Mouse (Mus musculus): ENCODE results near the gene Slc25a27. TPM values are rescaled to one million over a fixed set of nuclear protein-coding genes. Genes with fewer than 3 reads are reported as not detected.

Gene Slc25a27
- polyA plus RNA-seq, 1 experiment from 2014 or later, result 5.9 TPM

GRCm38 (mm10) chr17:43667290-43667843 is 353 bp upstream of the Slc25a27 start, which contains the start of gene Cyp39a1:
Gene Cyp39a1 (plus strand): TSS chr17:43667425.
- peaks cover 2% of the 10 kb centered on the region; the same call in 1 of the 2 replicates for H3K4me1 ChIP-seq (replicated peaks; ENCODE audit: control insufficient read depth, insufficient read depth)
- H3K9ac ChIP-seq (ENCODE audit: low read length), result peak within 1 kb of the TSS; percentile 72
- DNase-seq (ENCODE audit: low spot score) (no peak), ATAC-seq (ENCODE audit: low FRiP score, low TSS enrichment) (no peak)
- WGBS, result 0% methylated on average over 17 of the region's 17 CpGs
- H3K27me3 ChIP-seq (ENCODE audit: control insufficient read depth, insufficient read depth, low read length), result no peaks in the 10 kb centered on the region
- TF ChIP-seq EP300 (optimal IDR thresholded peaks at IDR 0.05), result no peak
- no peak for TF ChIP-seq CTCF (IDR thresholded peaks at IDR 0.05; ENCODE audit: low read depth)
- H3K4me2 ChIP-seq (replicated peaks; ENCODE audit: low read depth), result peak within 1 kb of the TSS; percentile 95
- H3K27ac ChIP-seq (replicated peaks), result peak within 1 kb of the TSS; percentile 58; the same call in 1 of the 2 replicates
- H3K9me3 ChIP-seq (ENCODE audit: control insufficient read depth, low read length), result no peaks in the 10 kb centered on the region
- H3K36me3 ChIP-seq (ENCODE audit: control insufficient read depth, insufficient read depth, low read length), result no peaks in the 10 kb centered on the region
- H3K4me3 ChIP-seq (ENCODE audit: low read depth, low read length), result peak within 1 kb of the TSS; percentile 79

GRCm38 (mm10) chr17:43651314-43652046 is 15.5 kb downstream of the Slc25a27 start:
- no peak overlapping the region for H3K27ac ChIP-seq (replicated peaks)
- no peak for DNase-seq (ENCODE audit: low spot score)
- no peaks in the 10 kb centered on the region for H3K27me3 ChIP-seq (ENCODE audit: control insufficient read depth, insufficient read depth, low read length)
- TF ChIP-seq EP300 (optimal IDR thresholded peaks at IDR 0.05), result no peak
- TF ChIP-seq CTCF (IDR thresholded peaks at IDR 0.05; ENCODE audit: low read depth), result peak; percentile 28; the same call in 1 of the 2 replicates
- no peaks in the 10 kb centered on the region for H3K4me1 ChIP-seq (replicated peaks; ENCODE audit: control insufficient read depth, insufficient read depth)
- no peak overlapping the region for H3K4me3 ChIP-seq (ENCODE audit: low read depth, low read length)
- no peaks in the 10 kb centered on the region for H3K36me3 ChIP-seq (ENCODE audit: control insufficient read depth, insufficient read depth, low read length)
- peak; percentile 61; the same call in 1 of the 2 replicates for ATAC-seq (ENCODE audit: low FRiP score, low TSS enrichment)
- no peak overlapping the region for H3K4me2 ChIP-seq (replicated peaks; ENCODE audit: low read depth)
- no peaks in the 10 kb centered on the region for H3K9me3 ChIP-seq (ENCODE audit: control insufficient read depth, low read length)
- WGBS, result 73% methylated on average over 14 of the region's 14 CpGs
- no peak overlapping the region for H3K9ac ChIP-seq (ENCODE audit: low read length)

- 80% methylated on average over 10 of the region's 10 CpGs for WGBS
- DNase-seq (ENCODE audit: low spot score), result no peak
- H3K4me1 ChIP-seq (replicated peaks; ENCODE audit: control insufficient read depth, insufficient read depth), result no peaks in the 10 kb centered on the region
Observed at GRCm38 (mm10) chr17:43649641-43650436, 17.2 kb downstream of the Slc25a27 start.

GRCm38 (mm10) chr17:43646925-43647324 is 20.1 kb downstream of the Slc25a27 start:
- no peaks in the 10 kb centered on the region for H3K27me3 ChIP-seq (ENCODE audit: control insufficient read depth, insufficient read depth, low read length)
- H3K9ac ChIP-seq (ENCODE audit: low read length), result no peak overlapping the region
- 58% methylated on average over 5 of the region's 5 CpGs for WGBS
- no peak for DNase-seq (ENCODE audit: low spot score)
- TF ChIP-seq EP300 (optimal IDR thresholded peaks at IDR 0.05) (no peak), CTCF (IDR thresholded peaks at IDR 0.05; ENCODE audit: low read depth) (no peak)
- H3K4me2 ChIP-seq (replicated peaks; ENCODE audit: low read depth), result no peak overlapping the region
- no peaks in the 10 kb centered on the region for H3K4me1 ChIP-seq (replicated peaks; ENCODE audit: control insufficient read depth, insufficient read depth)
- no peaks in the 10 kb centered on the region for H3K36me3 ChIP-seq (ENCODE audit: control insufficient read depth, insufficient read depth, low read length)
- no peaks in the 10 kb centered on the region for H3K9me3 ChIP-seq (ENCODE audit: control insufficient read depth, low read length)
- H3K27ac ChIP-seq (replicated peaks), result no peak overlapping the region
- no peak overlapping the region for H3K4me3 ChIP-seq (ENCODE audit: low read depth, low read length)
- ATAC-seq (ENCODE audit: low FRiP score, low TSS enrichment), result no peak

More at GRCm38 (mm10) chr17:43649641-43650436, 17.2 kb downstream of the Slc25a27 start:
- TF ChIP-seq CTCF (IDR thresholded peaks at IDR 0.05; ENCODE audit: low read depth), result peak; percentile 63
- no peak for TF ChIP-seq EP300 (optimal IDR thresholded peaks at IDR 0.05)
- no peak for ATAC-seq (ENCODE audit: low FRiP score, low TSS enrichment)
- Histone ChIP-seq H3K27me3 (ENCODE audit: control insufficient read depth, insufficient read depth, low read length) (no peaks in the 10 kb centered on the region), H3K9me3 (ENCODE audit: control insufficient read depth, low read length) (no peaks in the 10 kb centered on the region), H3K36me3 (ENCODE audit: control insufficient read depth, insufficient read depth, low read length) (no peaks in the 10 kb centered on the region), H3K4me3 (ENCODE audit: low read depth, low read length) (no peak overlapping the region), H3K9ac (ENCODE audit: low read length) (no peak overlapping the region), H3K4me2 (replicated peaks; ENCODE audit: low read depth) (no peak overlapping the region), H3K27ac (replicated peaks) (no peak overlapping the region)

- H3K27ac ChIP-seq (replicated peaks), result no peak overlapping the region
Observed at GRCm38 (mm10) chr17:43645136-43645535, 21.9 kb downstream of the Slc25a27 start.

More at GRCm38 (mm10) chr17:43645136-43645535, 21.9 kb downstream of the Slc25a27 start:
- no peaks in the 10 kb centered on the region for H3K9me3 ChIP-seq (ENCODE audit: control insufficient read depth, low read length)
- TF ChIP-seq CTCF (IDR thresholded peaks at IDR 0.05; ENCODE audit: low read depth) (no peak), EP300 (optimal IDR thresholded peaks at IDR 0.05) (no peak)
- H3K4me2 ChIP-seq (replicated peaks; ENCODE audit: low read depth), result no peak overlapping the region
- H3K4me1 ChIP-seq (replicated peaks; ENCODE audit: control insufficient read depth, insufficient read depth), result no peaks in the 10 kb centered on the region
- ATAC-seq (ENCODE audit: low FRiP score, low TSS enrichment), result no peak
- H3K36me3 ChIP-seq (ENCODE audit: control insufficient read depth, insufficient read depth, low read length), result no peaks in the 10 kb centered on the region
- no peaks in the 10 kb centered on the region for H3K27me3 ChIP-seq (ENCODE audit: control insufficient read depth, insufficient read depth, low read length)
- 94% methylated on average over 3 of the region's 3 CpGs for WGBS
- H3K9ac ChIP-seq (ENCODE audit: low read length), result no peak overlapping the region
- DNase-seq (ENCODE audit: low spot score), result no peak
- H3K4me3 ChIP-seq (ENCODE audit: low read depth, low read length), result no peak overlapping the region

All from stomach, postnatal 0 days (tissue).